Mouse (Mus musculus) small intestine, adult 2 months (tissue): ENCODE measurements around the gene Bpifc.

ENCODE experiments used
- CTCF ChIP-seq: fragments of 200-500 bp; IDR thresholded peaks from 2 replicates; pipeline ENCODE4 v1.5.1; 2012; ENCODE audit warnings: low read depth, mild to moderate bottlenecking, control low read depth, inconsistent platforms, low read length, moderate library complexity, mixed read lengths; ENCODE audit not compliant: insufficient replicate concordance, insufficient read length; ENCODE audit errors: extremely low read depth
- POLR2A ChIP-seq: fragments of 200-500 bp; IDR thresholded peaks from 2 replicates; pipeline ENCODE4 v1.6.1; 2012; ENCODE audit warnings: low read depth, mild to moderate bottlenecking, control low read depth, inconsistent platforms, low read length, moderate library complexity

DNA sequence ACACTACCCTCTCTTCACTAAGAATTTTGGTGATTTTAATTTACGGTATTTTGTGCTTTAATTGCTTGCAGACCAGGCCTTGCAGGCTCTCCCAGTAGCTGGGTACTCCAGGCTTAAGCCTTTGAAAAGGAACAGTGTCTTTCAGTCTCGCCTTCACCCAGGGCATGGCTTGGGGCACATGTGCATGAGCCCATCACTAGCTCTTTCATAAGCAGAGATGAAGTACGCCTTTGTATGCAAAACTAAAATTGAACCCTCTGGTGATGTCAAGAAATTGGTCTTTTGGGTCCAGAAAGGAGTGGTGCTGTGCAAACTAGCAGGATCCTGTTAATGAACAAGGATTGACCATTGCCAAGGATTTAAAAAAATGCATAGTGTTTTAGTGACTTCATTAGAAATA lies 20.8 kb upstream of the Bpifc start:
- TF ChIP-seq CTCF: no peak
- TF ChIP-seq POLR2A: no peak
